Mouse (Mus musculus): ENCODE data around the gene Lgsn. TPM values are rescaled to one million over a fixed set of nuclear protein-coding genes. Genes with fewer than 3 reads are reported as not detected.

Lgsn gene
- polyA plus RNA-seq, 1 experiment from 2014 or later: not detected

DNA sequence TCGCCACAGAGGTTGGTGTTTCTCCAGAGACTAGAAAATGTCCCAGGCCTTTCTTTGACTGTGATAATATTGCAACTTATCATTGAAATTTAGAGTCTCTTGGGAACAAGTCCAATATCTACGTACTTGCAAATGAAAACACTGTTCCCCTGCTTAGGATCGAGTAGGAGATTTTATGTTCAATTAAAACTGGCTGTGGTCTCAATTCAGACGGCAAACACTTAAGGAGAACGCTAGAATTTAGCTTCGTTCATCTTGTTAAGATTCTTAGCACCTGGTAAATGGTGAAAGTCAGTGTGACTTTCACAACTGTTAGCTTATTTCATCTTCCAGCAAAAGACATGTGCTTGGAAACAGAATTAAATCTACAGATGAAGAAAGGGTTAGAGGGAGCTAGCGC is 29.1 kb downstream of the Lgsn start:
- H3K9ac ChIP-seq (ENCODE audit: low read length): no peak overlapping the region
- ATAC-seq (no peak; the same call in 1 of the 2 replicates), DNase-seq (ENCODE audit: low spot score) (peak; percentile 16)

DNA sequence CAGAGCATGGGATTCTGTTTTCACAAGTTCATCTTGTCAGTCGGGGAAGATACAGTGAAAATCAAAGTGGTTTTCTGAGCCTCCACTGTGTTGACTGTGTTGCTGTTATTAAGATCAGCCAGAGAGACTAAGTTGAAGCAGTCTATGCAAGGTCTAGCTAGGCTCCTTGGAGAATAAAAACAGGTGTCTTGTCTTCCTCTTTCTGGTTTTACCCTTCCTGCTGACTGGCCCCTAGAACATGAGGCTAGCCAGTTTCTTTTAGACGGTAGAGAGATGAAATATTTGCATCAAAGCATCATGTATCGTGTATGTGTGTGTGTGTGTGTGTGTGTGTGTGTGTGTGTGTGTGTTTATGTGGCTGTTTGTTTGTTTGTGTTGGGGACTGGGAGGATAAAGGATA is 29.6 kb downstream of the Lgsn start:
- no peak for DNase-seq (ENCODE audit: low spot score)
- no peak overlapping the region for H3K27ac ChIP-seq (ENCODE audit: low read depth, low read length)
- peak; percentile 50; the same call in 1 of the 2 replicates for ATAC-seq
- no peaks in the 10 kb centered on the region for H3K9me3 ChIP-seq (replicated peaks; ENCODE audit: control insufficient read depth, low read length)
- no peak overlapping the region for H3K4me2 ChIP-seq (ENCODE audit: low read length)
- H3K27me3 ChIP-seq (replicated peaks; ENCODE audit: control insufficient read depth, insufficient read depth, low read length): no peaks in the 10 kb centered on the region
- H3K36me3 ChIP-seq (ENCODE audit: control insufficient read depth, insufficient read depth, low read length): no peaks in the 10 kb centered on the region
- no peak overlapping the region for H3K9ac ChIP-seq (ENCODE audit: low read length)
- no peak overlapping the region for H3K4me3 ChIP-seq (ENCODE audit: low read depth, low read length)
- no peaks in the 10 kb centered on the region for H3K4me1 ChIP-seq (ENCODE audit: control insufficient read depth, insufficient read depth, low read length)
- WGBS: 71% methylated on average over 3 of the region's 3 CpGs

More for the DNA sequence above, 29.1 kb downstream of the Lgsn start:
- Histone ChIP-seq H3K9me3 (replicated peaks; ENCODE audit: control insufficient read depth, low read length) (no peaks in the 10 kb centered on the region), H3K4me2 (ENCODE audit: low read length) (no peak overlapping the region), H3K4me1 (ENCODE audit: control insufficient read depth, insufficient read depth, low read length) (no peaks in the 10 kb centered on the region), H3K4me3 (ENCODE audit: low read depth, low read length) (no peak overlapping the region), H3K36me3 (ENCODE audit: control insufficient read depth, insufficient read depth, low read length) (no peaks in the 10 kb centered on the region), H3K27me3 (replicated peaks; ENCODE audit: control insufficient read depth, insufficient read depth, low read length) (no peaks in the 10 kb centered on the region), H3K27ac (ENCODE audit: low read depth, low read length) (no peak overlapping the region)
- 52% methylated on average over 7 of the region's 7 CpGs for WGBS

DNA sequence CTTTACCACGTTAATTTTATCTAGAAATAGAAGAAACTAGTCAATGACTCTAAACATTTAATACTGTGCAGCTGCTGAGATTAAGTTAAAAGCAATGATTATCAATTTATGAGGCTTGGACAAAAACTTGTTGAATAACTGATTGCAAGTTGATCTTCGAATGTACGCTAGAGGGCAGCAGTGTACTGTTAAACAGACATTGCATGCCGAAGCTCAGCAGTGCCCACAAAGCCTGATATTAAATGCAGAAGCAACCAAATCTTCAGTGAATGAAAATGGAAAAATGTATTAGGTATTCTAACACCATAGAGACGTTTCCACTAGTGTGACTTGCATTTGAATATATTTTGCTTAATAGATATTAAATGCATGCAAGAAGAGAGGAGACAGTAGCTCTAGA is 33.9 kb downstream of the Lgsn start:
- under 1% methylated on average over 5 of the region's 5 CpGs for WGBS
- Histone ChIP-seq H3K27ac (ENCODE audit: low read depth, low read length) (no peak overlapping the region), H3K36me3 (ENCODE audit: control insufficient read depth, insufficient read depth, low read length) (no peaks in the 10 kb centered on the region), H3K4me2 (ENCODE audit: low read length) (no peak overlapping the region), H3K4me1 (ENCODE audit: control insufficient read depth, insufficient read depth, low read length) (no peaks in the 10 kb centered on the region), H3K4me3 (ENCODE audit: low read depth, low read length) (no peak overlapping the region), H3K9ac (ENCODE audit: low read length) (no peak overlapping the region), H3K27me3 (replicated peaks; ENCODE audit: control insufficient read depth, insufficient read depth, low read length) (no peaks in the 10 kb centered on the region), H3K9me3 (replicated peaks; ENCODE audit: control insufficient read depth, low read length) (no peaks in the 10 kb centered on the region)
- DNase-seq (ENCODE audit: low spot score): peak; percentile 93
- ATAC-seq: peak; percentile 71; the same call in 1 of the 2 replicates

DNA sequence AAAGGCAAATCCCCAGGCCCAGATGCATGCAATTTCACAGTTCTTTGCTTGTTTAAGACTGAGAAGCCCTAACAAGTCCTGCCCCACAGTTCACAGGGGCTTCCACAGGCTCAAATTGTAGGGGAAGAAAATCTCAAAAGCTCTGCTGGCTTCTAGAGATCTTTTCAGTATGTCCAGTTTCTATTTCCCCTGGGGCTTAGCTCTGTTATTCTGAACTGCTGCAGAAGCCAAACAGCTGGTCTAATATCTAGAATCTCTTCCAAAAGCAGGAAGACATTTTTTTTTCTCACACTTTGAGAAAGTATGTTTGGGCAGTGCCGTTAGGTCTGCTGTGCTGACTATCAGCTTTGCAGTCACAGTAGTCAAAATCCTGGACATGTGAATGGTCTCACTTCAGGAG is 38.6 kb downstream of the Lgsn start:
- no peaks in the 10 kb centered on the region for H3K36me3 ChIP-seq (ENCODE audit: control insufficient read depth, insufficient read depth, low read length)
- no peak overlapping the region for H3K4me2 ChIP-seq (ENCODE audit: low read length)
- no peak overlapping the region for H3K27ac ChIP-seq (ENCODE audit: low read depth, low read length)
- no peak overlapping the region for H3K9ac ChIP-seq (ENCODE audit: low read length)
- no peak overlapping the region for H3K4me3 ChIP-seq (ENCODE audit: low read depth, low read length)
- WGBS: 94% methylated on average over 1 of the region's 1 CpGs
- no peaks in the 10 kb centered on the region for H3K9me3 ChIP-seq (replicated peaks; ENCODE audit: control insufficient read depth, low read length)
- H3K27me3 ChIP-seq (replicated peaks; ENCODE audit: control insufficient read depth, insufficient read depth, low read length): no peaks in the 10 kb centered on the region
- ATAC-seq: no peak
- no peaks in the 10 kb centered on the region for H3K4me1 ChIP-seq (ENCODE audit: control insufficient read depth, insufficient read depth, low read length)
- no peak for DNase-seq (ENCODE audit: low spot score)

DNA sequence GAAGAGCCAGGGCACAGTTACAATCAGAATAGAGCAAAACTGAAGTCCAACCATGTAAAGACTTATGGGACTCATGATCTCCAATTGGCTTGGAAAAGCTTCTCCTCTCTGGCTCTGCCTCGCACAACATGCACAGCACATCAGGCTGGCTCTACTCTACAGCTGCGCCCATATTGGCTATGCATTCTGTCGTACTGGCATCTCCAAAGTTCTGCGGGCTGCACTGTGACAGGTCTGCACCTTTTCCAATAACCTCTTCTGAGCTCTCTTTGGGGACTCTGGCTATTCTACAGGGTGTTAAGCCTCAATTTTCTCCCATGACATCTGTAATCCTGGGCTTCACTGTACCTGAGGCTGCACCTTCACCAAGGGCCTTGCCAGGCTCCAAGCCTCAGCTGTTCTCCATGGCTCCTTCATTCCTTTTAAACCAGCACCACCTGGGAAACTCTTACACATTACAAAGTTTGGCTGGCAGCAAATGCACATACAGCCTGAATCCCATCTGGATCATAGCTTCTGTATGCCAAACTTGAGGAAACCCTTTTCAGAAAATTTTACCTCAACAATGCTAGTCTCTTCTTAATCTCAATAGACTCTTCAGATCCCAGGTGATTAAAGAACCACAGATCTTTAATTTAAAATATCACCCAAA is 44.5 kb downstream of the Lgsn start:
- Histone ChIP-seq H3K4me3 (ENCODE audit: low read depth, low read length) (no peak overlapping the region), H3K27me3 (replicated peaks; ENCODE audit: control insufficient read depth, insufficient read depth, low read length) (no peaks in the 10 kb centered on the region), H3K36me3 (ENCODE audit: control insufficient read depth, insufficient read depth, low read length) (no peaks in the 10 kb centered on the region), H3K9ac (ENCODE audit: low read length) (no peak overlapping the region), H3K9me3 (replicated peaks; ENCODE audit: control insufficient read depth, low read length) (no peaks in the 10 kb centered on the region), H3K4me2 (ENCODE audit: low read length) (no peak overlapping the region), H3K4me1 (ENCODE audit: control insufficient read depth, insufficient read depth, low read length) (no peaks in the 10 kb centered on the region), H3K27ac (ENCODE audit: low read depth, low read length) (no peak overlapping the region)
- no peak for ATAC-seq
- DNase-seq (ENCODE audit: low spot score): no peak
- WGBS: 87% methylated on average over 4 of the region's 4 CpGs

DNA sequence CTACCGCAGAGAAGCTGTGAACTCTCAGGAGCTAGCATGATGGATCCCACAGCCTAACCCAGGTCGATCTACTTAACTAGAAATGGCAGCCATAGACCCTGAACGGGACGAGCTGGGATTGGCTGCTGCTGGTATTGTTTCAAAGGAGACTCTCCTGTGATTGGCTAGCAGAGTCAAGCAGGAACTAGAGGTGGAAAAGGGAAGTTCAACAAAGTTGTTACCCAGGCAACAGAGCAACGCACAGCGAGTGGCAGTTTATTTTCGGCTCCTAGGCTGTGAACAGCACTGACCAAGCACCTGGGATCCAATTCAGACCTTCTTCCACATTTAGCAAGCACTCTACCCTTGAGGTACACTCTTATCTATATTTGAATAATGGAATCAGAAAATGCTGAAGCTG is 46.4 kb downstream of the Lgsn start, which contains the start of the genes 4931428L18Rik and Pih1d3:
TSS of gene 4931428L18Rik (minus strand) at position 121 of the 400 bp plus-strand sequence.
TSS of gene Pih1d3 (plus strand) at position 275 of the 400 bp plus-strand sequence.
- 84% methylated on average over 7 of the region's 7 CpGs for WGBS
- Histone ChIP-seq H3K27me3 (replicated peaks; ENCODE audit: control insufficient read depth, insufficient read depth, low read length) (no peaks in the 10 kb centered on the region), H3K4me3 (ENCODE audit: low read depth, low read length) (no peak within 1 kb of the TSS), H3K27ac (ENCODE audit: low read depth, low read length) (no peak within 1 kb of the TSS), H3K9me3 (replicated peaks; ENCODE audit: control insufficient read depth, low read length) (no peaks in the 10 kb centered on the region), H3K36me3 (ENCODE audit: control insufficient read depth, insufficient read depth, low read length) (no peaks in the 10 kb centered on the region), H3K4me2 (ENCODE audit: low read length) (no peak within 1 kb of the TSS), H3K9ac (ENCODE audit: low read length) (no peak within 1 kb of the TSS), H3K4me1 (ENCODE audit: control insufficient read depth, insufficient read depth, low read length) (no peaks in the 10 kb centered on the region)
- DNase-seq (ENCODE audit: low spot score): no peak
- ATAC-seq: no peak

DNA sequence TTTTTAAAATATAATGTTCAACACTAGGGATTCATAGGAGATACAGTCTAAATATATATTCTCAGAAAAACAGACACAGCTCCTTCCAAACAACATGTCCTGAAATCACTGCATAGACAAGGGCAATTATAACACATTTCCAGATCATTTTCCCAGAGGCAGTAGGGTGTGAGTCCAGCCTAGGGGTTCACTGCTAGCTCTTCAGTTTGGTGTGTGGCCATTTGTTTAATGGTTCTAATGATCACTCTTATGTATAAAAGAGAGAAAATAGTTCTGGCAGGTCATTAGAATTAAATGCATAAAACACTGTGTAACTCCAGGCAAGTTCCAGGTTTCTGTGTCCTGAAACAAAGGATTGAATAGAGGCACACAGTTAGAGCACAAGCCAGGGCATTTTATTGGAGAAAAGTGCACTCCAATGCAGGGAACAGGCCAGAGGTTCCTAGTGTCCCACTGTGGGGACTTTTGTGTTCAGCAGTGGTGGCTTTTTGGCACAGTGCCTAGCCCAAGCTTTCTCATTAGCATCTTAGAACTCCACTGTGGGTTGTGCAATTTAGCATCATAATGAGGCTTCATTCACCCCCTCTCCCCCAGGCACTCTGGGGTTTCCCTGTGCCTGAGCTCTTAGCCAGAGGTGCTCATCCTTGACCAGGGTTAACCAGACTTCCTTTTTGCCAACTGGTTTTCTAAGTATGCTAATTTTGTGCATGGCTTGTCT is 57.3 kb downstream of the Lgsn start:
- Histone ChIP-seq H3K4me3 (ENCODE audit: low read depth, low read length) (no peak overlapping the region), H3K4me2 (ENCODE audit: low read length) (no peak overlapping the region), H3K9ac (ENCODE audit: low read length) (no peak overlapping the region), H3K36me3 (ENCODE audit: control insufficient read depth, insufficient read depth, low read length) (no peaks in the 10 kb centered on the region), H3K9me3 (replicated peaks; ENCODE audit: control insufficient read depth, low read length) (no peaks in the 10 kb centered on the region), H3K4me1 (ENCODE audit: control insufficient read depth, insufficient read depth, low read length) (no peaks in the 10 kb centered on the region), H3K27ac (ENCODE audit: low read depth, low read length) (no peak overlapping the region), H3K27me3 (replicated peaks; ENCODE audit: control insufficient read depth, insufficient read depth, low read length) (peaks cover 19% of the 10 kb centered on the region)
- DNase-seq (ENCODE audit: low spot score) (peak; percentile 94), ATAC-seq (peak; percentile 96)

All from forebrain, embryonic 14.5 days (tissue).